ENCODE assay signal across 8 mouse cellular contexts in the genomic region with DNA sequence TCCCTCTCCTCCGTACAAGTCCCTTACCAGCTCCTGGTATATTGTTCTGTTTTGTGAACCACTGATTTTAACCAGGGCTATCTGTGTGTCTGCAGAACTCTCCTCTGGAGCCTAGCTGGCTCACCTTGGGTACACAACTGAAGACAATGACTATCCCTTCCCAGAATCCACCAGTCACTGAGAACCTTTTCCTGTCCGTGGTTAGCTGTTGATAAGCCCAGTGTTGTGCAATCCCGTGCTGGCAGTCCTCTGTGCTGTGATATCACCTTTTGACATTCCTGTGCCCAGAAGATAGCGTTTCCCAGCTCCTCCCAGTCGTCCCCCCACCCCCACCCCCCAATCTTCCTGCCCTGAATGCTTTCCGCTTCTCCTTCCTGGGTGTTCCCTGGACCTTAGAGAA.
DNase-seq lines count a peak whose midpoint lies in the region; ATAC-seq lines count a peak whose summit lies in the region.

No protein-coding gene starts in this region.

- ATAC-seq in activated CD4-positive, CD25-positive, alpha-beta regulatory T cell, adult 4 months: no peak

- DNase-seq in urinary bladder, postnatal 14 days (ENCODE audit: low spot score): peak; percentile 10
- no peak for DNase-seq in urinary bladder, postnatal 25 days (ENCODE audit: low spot score)
- peak; percentile 73 for DNase-seq in heart, adult 8-10 months (ENCODE audit: low spot score)
- DNase-seq in kidney, adult 9 months: peak; percentile 36
- peak; percentile 59 for DNase-seq in lung, postnatal 25 days (ENCODE audit: low spot score)
- DNase-seq in thymus, adult 18-20 months: no peak
- DNase-seq in thymus, postnatal 25 days: no peak

Comparison
In these comparisons a context has a peak if more than half of its experiments do, and no peak if none do; other contexts are left out.
1. DNase-seq: peak in urinary bladder, postnatal 14 days (single experiment), heart, adult 8-10 months (single experiment), kidney, adult 9 months (single experiment) and lung, postnatal 25 days (single experiment); none in urinary bladder, postnatal 25 days (single experiment), thymus, adult 18-20 months (0 of 2) and thymus, postnatal 25 days (single experiment).